Mouse (Mus musculus) intestine, embryonic 15.5 days (tissue): ENCODE measurements at regions not wholly inside any gene's neighbourhood (a gene's known extent, or its start where the extent isn't known, plus 50 kb on each side); places are given as distances from the start of the nearest gene placed in this dataset.
A peak's percentile ranks its signal among the peaks of the same experiment; 100 is the strongest.

Source experiments
- ATAC-seq: fragments of 200-750 bp; cut with Nextera tagmentation; 2 replicates; pipeline ENCODE4 v1.8.0; 2017; ENCODE audit warnings: moderate TSS enrichment, moderate library complexity
- H3K27ac ChIP-seq: fragments of 300-500 bp; sonication (generic); 2 replicates; pipeline ENCODE4 v1.5.1; 2015; ENCODE audit warnings: mild to moderate bottlenecking, inconsistent platforms
- H3K27me3 ChIP-seq: fragments of 300-500 bp; sonication (generic); replicated peaks from 2 replicates; pipeline ENCODE4 v1.6.1; 2015; ENCODE audit warnings: inconsistent platforms
- H3K36me3 ChIP-seq: fragments of 300-500 bp; sonication (generic); 2 replicates; pipeline ENCODE4 v1.6.1; 2015; ENCODE audit warnings: inconsistent platforms
- H3K4me1 ChIP-seq: fragments of 300-500 bp; sonication (generic); replicated peaks from 2 replicates; pipeline ENCODE4 v1.6.1; 2015; ENCODE audit warnings: inconsistent platforms
- H3K4me2 ChIP-seq: fragments of 300-500 bp; sonication (generic); replicated peaks from 2 replicates; pipeline ENCODE4 v1.6.1; 2015; ENCODE audit warnings: mild to moderate bottlenecking, inconsistent platforms
- H3K4me3 ChIP-seq: fragments of 300-500 bp; sonication (generic); replicated peaks from 2 replicates; pipeline ENCODE4 v1.5.1; 2015; ENCODE audit warnings: inconsistent platforms
- H3K9ac ChIP-seq: fragments of 300-500 bp; sonication (generic); 2 replicates; pipeline ENCODE4 v1.6.1; 2015; ENCODE audit warnings: inconsistent platforms
- H3K9me3 ChIP-seq: fragments of 300-500 bp; sonication (generic); 2 replicates; pipeline ENCODE4 v1.6.1; 2016; ENCODE audit warnings: inconsistent platforms
- WGBS: fragments of 180-500 bp; shearing (Covaris S2); methylation state at CpG from one replicate; pipeline ENCODE4 v1.1.7; 2015; 5-methylcytosine and 5-hydroxymethylcytosine counted together

- ATAC-seq: no peak
- Histone ChIP-seq H3K9me3 (no peaks in the 10 kb centered on the region), H3K9ac (no peak overlapping the region), H3K4me2 (no peak overlapping the region), H3K36me3 (no peaks in the 10 kb centered on the region), H3K27ac (no peak overlapping the region), H3K4me1 (no peaks in the 10 kb centered on the region), H3K27me3 (no peaks in the 10 kb centered on the region), H3K4me3 (no peak overlapping the region)
- WGBS: 69% methylated on average over 9 of the region's 9 CpGs
Measured at GRCm38 (mm10) chr3:50898179-50898578, 326.1 kb upstream of the Noct start.

GRCm38 (mm10) chr3:50899830-50900350 lies 324.4 kb upstream of the Noct start:
- no peak for ATAC-seq
- WGBS: 84% methylated on average over 7 of the region's 7 CpGs
- Histone ChIP-seq H3K27me3 (no peaks in the 10 kb centered on the region), H3K9ac (no peak overlapping the region), H3K4me1 (0 out of 2 replicates have a peak, but pooled peaks cover 3% of the 10 kb centered on the region), H3K4me2 (no peak overlapping the region), H3K9me3 (no peaks in the 10 kb centered on the region), H3K36me3 (no peaks in the 10 kb centered on the region), H3K4me3 (no peak overlapping the region), H3K27ac (no peak overlapping the region)

DNA sequence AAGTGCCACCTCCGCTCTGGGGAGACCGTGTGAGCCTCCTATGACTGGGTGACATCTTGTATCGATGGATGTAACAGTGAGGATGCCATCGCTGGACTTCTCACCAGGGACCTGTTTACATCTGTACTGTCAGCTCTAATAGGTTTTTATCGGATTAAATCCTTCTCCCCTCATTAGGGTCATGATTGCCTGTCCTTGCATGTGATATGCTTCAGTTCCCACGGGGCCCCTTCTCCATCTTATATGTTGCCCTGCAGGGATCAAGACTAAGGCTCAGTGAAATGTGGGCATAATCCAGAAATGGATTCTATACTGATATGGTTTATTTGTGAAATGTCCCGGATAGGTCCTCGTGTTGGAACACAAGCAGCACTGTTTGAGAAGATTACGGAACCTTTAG lies 323.7 kb upstream of the Noct start:
- H3K27ac ChIP-seq: no peak overlapping the region
- no peaks in the 10 kb centered on the region for H3K9me3 ChIP-seq
- no peaks in the 10 kb centered on the region for H3K36me3 ChIP-seq
- no peak overlapping the region for H3K4me2 ChIP-seq
- no peaks in the 10 kb centered on the region for H3K27me3 ChIP-seq
- 91% methylated on average over 9 of the region's 9 CpGs for WGBS
- no peak overlapping the region for H3K9ac ChIP-seq
- H3K4me3 ChIP-seq: no peak overlapping the region
- no peak for ATAC-seq
- 0 out of 2 replicates have a peak, but pooled peaks cover 6% of the 10 kb centered on the region for H3K4me1 ChIP-seq

DNA sequence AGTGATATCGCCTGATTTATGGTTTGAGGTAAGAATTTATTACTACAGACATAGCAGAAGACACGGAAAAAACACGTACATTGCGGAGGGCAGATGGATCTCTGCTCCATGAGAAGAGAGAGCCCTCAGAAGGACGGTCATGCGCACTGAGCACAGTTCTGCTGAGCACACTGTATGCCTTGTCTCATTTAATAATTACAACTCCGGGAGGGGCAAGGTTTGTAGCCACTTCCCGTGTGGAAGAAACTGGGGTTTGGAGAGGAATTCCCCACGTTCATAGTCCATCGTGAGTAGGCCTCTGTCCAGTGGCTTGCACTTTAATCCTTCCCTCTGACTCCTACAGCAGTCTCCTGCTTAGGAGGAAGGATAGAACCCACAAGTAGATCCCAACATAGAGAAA lies 322.9 kb upstream of the Noct start:
- Histone ChIP-seq H3K9ac (no peak overlapping the region), H3K4me2 (no peak overlapping the region), H3K4me3 (no peak overlapping the region), H3K36me3 (no peaks in the 10 kb centered on the region), H3K9me3 (no peaks in the 10 kb centered on the region), H3K27me3 (no peaks in the 10 kb centered on the region), H3K27ac (no peak overlapping the region), H3K4me1 (0 out of 2 replicates have a peak, but pooled peaks cover 6% of the 10 kb centered on the region)
- 84% methylated on average over 10 of the region's 10 CpGs for WGBS
- no peak for ATAC-seq

- H3K27me3 ChIP-seq: no peaks in the 10 kb centered on the region
- H3K4me2 ChIP-seq: no peak overlapping the region
- H3K4me1 ChIP-seq: 0 out of 2 replicates have a peak, but pooled peaks cover 6% of the 10 kb centered on the region
- no peaks in the 10 kb centered on the region for H3K9me3 ChIP-seq
- H3K27ac ChIP-seq: no peak overlapping the region
- H3K36me3 ChIP-seq: no peaks in the 10 kb centered on the region
- no peak for ATAC-seq
- no peak overlapping the region for H3K9ac ChIP-seq
- WGBS: 56% methylated on average over 7 of the region's 7 CpGs
- H3K4me3 ChIP-seq: no peak overlapping the region
Measured at GRCm38 (mm10) chr3:50902933-50903332, 321.3 kb upstream of the Noct start.

- Histone ChIP-seq H3K36me3 (no peaks in the 10 kb centered on the region), H3K4me2 (no peak overlapping the region), H3K9me3 (no peaks in the 10 kb centered on the region), H3K4me3 (no peak overlapping the region), H3K9ac (no peak overlapping the region), H3K27me3 (no peaks in the 10 kb centered on the region), H3K4me1 (0 out of 2 replicates have a peak, but pooled peaks cover 6% of the 10 kb centered on the region), H3K27ac (no peak overlapping the region)
- WGBS: 52% methylated on average over 7 of the region's 7 CpGs
- peak; percentile 42 for ATAC-seq
Measured at GRCm38 (mm10) chr3:50904716-50905116, 319.5 kb upstream of the Noct start.

DNA sequence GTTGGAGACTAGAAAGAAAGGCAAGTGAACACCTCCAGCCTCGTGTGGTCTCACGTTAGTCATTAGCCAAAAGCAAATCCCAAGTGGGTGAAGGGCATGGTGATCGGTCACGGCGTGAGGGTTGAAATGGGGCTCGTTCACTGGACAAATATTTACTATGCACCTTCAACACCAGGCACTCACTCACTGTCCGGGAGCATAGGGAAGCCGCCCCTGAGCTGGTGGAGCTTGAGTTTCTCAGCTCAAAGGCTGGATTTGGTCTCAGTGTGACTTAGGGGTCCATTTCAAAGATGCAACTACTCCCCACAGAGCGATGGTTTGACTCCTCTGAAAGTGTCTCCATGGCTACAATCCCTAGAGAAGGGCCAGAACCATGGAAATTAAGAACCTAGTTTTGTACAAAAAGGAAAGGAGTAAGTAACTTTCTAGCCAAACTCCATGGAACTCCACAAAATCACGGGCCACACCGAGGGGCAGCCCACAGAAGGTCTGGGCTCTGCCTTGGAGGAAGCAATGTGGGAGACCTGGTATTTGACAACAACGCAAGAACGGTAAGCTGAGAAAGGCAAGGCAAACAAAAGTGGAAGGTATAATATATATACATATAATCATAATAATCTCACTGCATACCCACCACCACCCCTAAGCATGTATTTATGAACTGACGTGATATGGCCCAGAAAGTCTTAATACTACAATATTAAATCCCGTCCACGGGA lies 318.8 kb upstream of the Noct start:
- H3K27me3 ChIP-seq: no peaks in the 10 kb centered on the region
- H3K36me3 ChIP-seq: no peaks in the 10 kb centered on the region
- H3K9me3 ChIP-seq: no peaks in the 10 kb centered on the region
- 0 out of 2 replicates have a peak, but pooled peaks cover 6% of the 10 kb centered on the region for H3K4me1 ChIP-seq
- H3K27ac ChIP-seq: 0 out of 2 replicates have a peak overlapping the region, but pooled peaks have one; percentile 2
- peak overlapping the region; percentile 63 for H3K4me2 ChIP-seq
- ATAC-seq: peak; percentile 72
- H3K4me3 ChIP-seq: peak overlapping the region; percentile 29; the same call in 1 of the 2 replicates
- H3K9ac ChIP-seq: no peak overlapping the region
- 18% methylated on average over 16 of the region's 16 CpGs for WGBS

- H3K27ac ChIP-seq: no peak overlapping the region
- peak; percentile 80 for ATAC-seq
Measured at GRCm38 (mm10) chr3:50905993-50906831, 318.0 kb upstream of the Noct start.

GRCm38 (mm10) chr3:50912980-50913518 lies 311.2 kb upstream of the Noct start:
- Histone ChIP-seq H3K4me2 (no peak overlapping the region), H3K4me1 (no peaks in the 10 kb centered on the region), H3K27ac (no peak overlapping the region), H3K4me3 (no peak overlapping the region), H3K36me3 (no peaks in the 10 kb centered on the region), H3K27me3 (no peaks in the 10 kb centered on the region), H3K9me3 (no peaks in the 10 kb centered on the region), H3K9ac (no peak overlapping the region)
- WGBS: 70% methylated on average over 5 of the region's 5 CpGs
- no peak for ATAC-seq

More at GRCm38 (mm10) chr3:50905993-50906831, 318.0 kb upstream of the Noct start:
- H3K4me3 ChIP-seq: peak overlapping the region; percentile 29
- H3K9ac ChIP-seq: peak overlapping the region; percentile 37
- H3K27me3 ChIP-seq: no peaks in the 10 kb centered on the region
- WGBS: 15% methylated on average over 32 of the region's 32 CpGs
- H3K9me3 ChIP-seq: no peaks in the 10 kb centered on the region
- H3K4me2 ChIP-seq: peak overlapping the region; percentile 63
- H3K36me3 ChIP-seq: no peaks in the 10 kb centered on the region
- 0 out of 2 replicates have a peak, but pooled peaks cover 6% of the 10 kb centered on the region for H3K4me1 ChIP-seq

DNA sequence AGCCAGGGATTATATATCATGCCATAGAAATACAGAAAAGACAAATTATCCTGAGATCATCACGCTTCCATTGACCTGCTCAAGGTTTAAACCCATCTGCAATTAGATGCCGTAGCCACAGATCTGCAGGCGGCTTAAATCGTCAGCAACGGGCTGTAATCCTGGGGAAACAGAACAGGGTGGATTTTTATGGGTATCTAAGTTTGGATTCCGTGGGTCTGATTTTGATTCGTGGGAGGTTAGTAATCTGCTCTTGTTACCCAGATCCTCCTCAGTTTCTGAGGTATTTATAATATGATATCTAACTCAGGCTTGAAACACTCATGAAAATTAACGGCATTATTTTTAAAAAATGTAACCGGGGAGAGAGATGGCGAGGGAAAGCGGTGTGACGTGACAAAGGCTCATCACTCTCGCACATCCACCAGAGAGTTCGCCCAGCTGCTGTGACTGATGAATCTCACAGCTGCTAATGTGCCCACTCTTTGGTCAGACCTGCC lies 309.3 kb upstream of the Noct start:
- Histone ChIP-seq H3K4me1 (no peaks in the 10 kb centered on the region), H3K4me3 (no peak overlapping the region), H3K9ac (no peak overlapping the region), H3K9me3 (no peaks in the 10 kb centered on the region), H3K27me3 (no peaks in the 10 kb centered on the region), H3K27ac (no peak overlapping the region), H3K4me2 (no peak overlapping the region), H3K36me3 (no peaks in the 10 kb centered on the region)
- 72% methylated on average over 14 of the region's 14 CpGs for WGBS
- ATAC-seq: no peak

DNA sequence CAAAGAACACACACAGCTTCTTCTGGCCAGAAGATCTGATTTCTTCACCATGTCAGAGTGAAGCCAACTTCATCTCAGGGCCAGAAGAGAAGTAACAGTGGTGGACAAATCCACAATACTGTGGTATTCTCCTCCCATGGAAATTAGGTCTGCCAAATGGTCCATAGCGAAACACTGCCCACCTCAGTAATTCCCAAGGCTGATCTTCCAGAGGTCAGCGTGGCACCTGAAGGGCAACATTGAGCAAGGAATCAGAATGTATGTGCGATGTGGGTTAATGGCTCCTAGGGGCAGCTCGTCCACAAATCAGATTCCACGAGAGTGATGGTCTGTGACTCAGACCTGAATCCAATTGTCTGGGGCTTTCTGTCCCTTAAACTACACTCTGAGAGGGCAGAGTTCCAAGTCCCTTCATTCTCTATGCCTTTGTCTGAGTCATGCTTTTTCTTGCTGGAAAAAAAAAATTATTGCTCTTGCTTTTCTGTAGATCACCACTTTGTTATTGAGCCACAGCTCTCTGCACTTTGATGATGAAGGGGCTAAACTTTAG lies 307.9 kb upstream of the Noct start:
- Histone ChIP-seq H3K27ac (no peak overlapping the region), H3K36me3 (no peaks in the 10 kb centered on the region), H3K9me3 (no peaks in the 10 kb centered on the region), H3K4me1 (no peaks in the 10 kb centered on the region), H3K9ac (no peak overlapping the region), H3K27me3 (no peaks in the 10 kb centered on the region), H3K4me2 (no peak overlapping the region), H3K4me3 (no peak overlapping the region)
- no peak for ATAC-seq
- 83% methylated on average over 5 of the region's 5 CpGs for WGBS

DNA sequence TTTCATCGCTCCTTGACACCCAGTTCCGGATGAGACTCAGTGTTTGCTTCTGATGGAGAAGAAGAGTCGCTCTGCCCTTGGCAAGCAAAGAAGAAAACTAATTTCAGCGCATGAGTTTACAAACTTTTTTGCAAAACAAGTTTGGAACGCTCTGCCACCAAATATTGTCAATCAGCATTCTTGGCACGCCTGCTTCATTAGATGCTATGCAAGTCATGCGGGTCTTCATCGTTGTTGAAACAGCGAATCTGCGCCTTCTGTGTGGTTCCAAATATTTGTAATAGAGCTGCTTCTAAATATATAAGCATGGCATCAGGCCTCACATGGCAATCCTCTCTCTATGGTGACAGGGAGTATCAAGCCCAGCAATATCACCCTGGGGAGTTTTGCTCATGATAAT lies 301.9 kb upstream of the Noct start:
- no peaks in the 10 kb centered on the region for H3K9me3 ChIP-seq
- no peak for ATAC-seq
- H3K36me3 ChIP-seq: no peaks in the 10 kb centered on the region
- no peak overlapping the region for H3K9ac ChIP-seq
- no peak overlapping the region for H3K4me2 ChIP-seq
- H3K27ac ChIP-seq: no peak overlapping the region
- H3K4me1 ChIP-seq: no peaks in the 10 kb centered on the region
- H3K27me3 ChIP-seq: no peaks in the 10 kb centered on the region
- WGBS: 98% methylated on average over 10 of the region's 10 CpGs
- H3K4me3 ChIP-seq: no peak overlapping the region
